8 mouse cellular contexts compared by ENCODE assay signal in the genomic region with DNA sequence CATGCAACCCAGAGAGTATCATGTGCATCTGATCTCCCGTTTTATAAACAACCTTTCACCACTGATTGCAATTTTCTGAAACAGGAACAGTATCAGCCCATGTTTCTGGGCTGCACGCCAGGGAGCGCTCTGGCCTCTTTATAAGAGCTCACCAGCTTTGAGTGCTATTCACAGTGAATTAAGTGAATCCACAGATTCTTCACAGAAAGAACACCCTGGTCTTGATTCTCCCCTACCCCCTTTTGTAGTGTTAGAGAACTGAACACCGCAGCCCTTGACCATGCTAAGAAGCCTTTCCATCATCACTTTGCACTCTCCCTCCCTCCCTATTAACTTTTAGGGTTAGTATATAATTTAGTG. TPM values are rescaled to one million over a fixed set of nuclear protein-coding genes. Genes with fewer than 3 reads are reported as not detected.
DNase-seq lines count a peak whose midpoint lies in the region; ATAC-seq and TF ChIP-seq lines count a peak whose summit lies in the region.

No protein-coding gene starts in this region.

- peak; percentile 91 for DNase-seq in NIH3T3 (ENCODE audit: low read depth)
- no peak for DNase-seq in forebrain, postnatal 0 days
- DNase-seq in left cerebral cortex, adult 2 months (ENCODE audit: extremely low spot score in 1 of 2, low spot score in 2 of 2), result peak; percentile 33 to 59
- no peak for DNase-seq in c-Kit-positive CD71-positive TER-119-positive erythroid progenitor cells, embryonic 14.5 days (ENCODE audit: low spot score)

- TF ChIP-seq CTCF in forebrain, postnatal 0 days (IDR thresholded peaks at IDR 0.05; ENCODE audit: low read depth), result no peak
- no peak; the same call in 1 of the 2 replicates for TF ChIP-seq CTCF in left cerebral cortex, adult 2 months (IDR thresholded peaks at IDR 0.05)
- TF ChIP-seq CTCF in small intestine, adult 2 months (IDR thresholded peaks at IDR 0.05; ENCODE audit: extremely low read depth, insufficient read length, insufficient replicate concordance, low read depth, low read length), result peak; percentile 38; the same call in 1 of the 2 replicates

- peak overlapping the region; percentile 64; the same call in 1 of the 2 replicates for H3K27ac ChIP-seq in forebrain, postnatal 0 days (ENCODE audit: low read depth, low read length)
- H3K27ac ChIP-seq in hindbrain, embryonic 16.5 days (ENCODE audit: low read depth, low read length), result 0 out of 2 replicates have a peak overlapping the region, but pooled peaks have one; percentile 48
- peak overlapping the region; percentile 76 for H3K27ac ChIP-seq in left cerebral cortex, adult 2 months
- peak overlapping the region; percentile 83 for H3K27ac ChIP-seq in small intestine, adult 2 months (ENCODE audit: insufficient read depth, low read depth, low read length)

- H3K4me2 ChIP-seq in forebrain, postnatal 0 days (ENCODE audit: low read depth), result peak overlapping the region; percentile 58
- peak overlapping the region; percentile 53 for H3K4me2 ChIP-seq in hindbrain, embryonic 16.5 days (ENCODE audit: low read length)

- ATAC-seq in cerebellum, adult (ENCODE audit: insufficient number of reproducible peaks, low FRiP score, low TSS enrichment), result peak; percentile 65
- ATAC-seq in forebrain, postnatal 0 days, result peak; percentile 87
- peak; percentile 91; the same call in 1 of the 2 replicates for ATAC-seq in hindbrain, embryonic 16.5 days
- peak; percentile 75 for ATAC-seq in megakaryocyte progenitor cell, adult 5-6 weeks (replicated peaks; ENCODE audit: poor library complexity)

- intact Hi-C loops in left cerebral cortex, adult 2 months (cut with DNase I), result loop anchor here (2.0 kb wide), 1 partner anchor 89 kb away; no protein-coding TSS in a partner anchor

- WGBS in forebrain, postnatal 0 days, result 6% methylated on average over 4 of the region's 4 CpGs
- 24% methylated on average over 4 of the region's 4 CpGs for WGBS in hindbrain, embryonic 16.5 days
- WGBS in small intestine, adult 2 months, result 16% methylated on average over 4 of the region's 4 CpGs

- H3K27me3 ChIP-seq in forebrain, postnatal 0 days (ENCODE audit: insufficient read depth, low read length), result no peaks in the 10 kb centered on the region
- no peaks in the 10 kb centered on the region for H3K27me3 ChIP-seq in hindbrain, embryonic 16.5 days (replicated peaks; ENCODE audit: control insufficient read depth, insufficient read depth, low read length)
- H3K27me3 ChIP-seq in small intestine, adult 2 months (ENCODE audit: control insufficient read depth, insufficient read depth, low read length), result no peaks in the 10 kb centered on the region

- no peaks in the 10 kb centered on the region for H3K36me3 ChIP-seq in forebrain, postnatal 0 days (ENCODE audit: insufficient read depth)
- no peaks in the 10 kb centered on the region for H3K36me3 ChIP-seq in hindbrain, embryonic 16.5 days (ENCODE audit: control insufficient read depth, insufficient read depth, low read length)
- H3K36me3 ChIP-seq in small intestine, adult 2 months (ENCODE audit: control insufficient read depth, insufficient read depth, low read length), result no peaks in the 10 kb centered on the region

- H3K4me1 ChIP-seq in forebrain, postnatal 0 days (ENCODE audit: insufficient read depth), result 0 out of 2 replicates have a peak, but pooled peaks cover 3% of the 10 kb centered on the region
- H3K4me1 ChIP-seq in hindbrain, embryonic 16.5 days (ENCODE audit: control insufficient read depth, insufficient read depth, low read depth, low read length), result no peaks in the 10 kb centered on the region
- H3K4me1 ChIP-seq in small intestine, adult 2 months (ENCODE audit: control insufficient read depth, insufficient read depth, insufficient read length, low read length), result no peaks in the 10 kb centered on the region

- no peak overlapping the region for H3K9ac ChIP-seq in forebrain, postnatal 0 days
- H3K9ac ChIP-seq in hindbrain, embryonic 16.5 days (ENCODE audit: low read depth, low read length), result no peak overlapping the region

- no peaks in the 10 kb centered on the region for H3K9me3 ChIP-seq in forebrain, postnatal 0 days (ENCODE audit: low read length)
- H3K9me3 ChIP-seq in hindbrain, embryonic 16.5 days (ENCODE audit: control insufficient read depth, low read length), result no peaks in the 10 kb centered on the region

- peak overlapping the region; percentile 37 for H3K4me3 ChIP-seq in forebrain, postnatal 0 days (ENCODE audit: low read depth, low read length)
- H3K4me3 ChIP-seq in hindbrain, embryonic 16.5 days (ENCODE audit: low read length), result peak overlapping the region; percentile 43
- H3K4me3 ChIP-seq in left cerebral cortex, adult 2 months, result peak overlapping the region; percentile 31; the same call in 1 of the 2 replicates
- no peak overlapping the region for H3K4me3 ChIP-seq in small intestine, adult 2 months (ENCODE audit: low read depth, low read length)

- TF ChIP-seq POLR2A in small intestine, adult 2 months (IDR thresholded peaks at IDR 0.05; ENCODE audit: low read depth, low read length), result no peak

RNA-seq across cellular contexts. Expression of a gene that starts 0.4 kb away (rescaled TPM):
- 9.5 and 9.7 TPM in 2 replicates for total RNA-seq in forebrain, postnatal 0 days (2014; rRNA removed)
- polyA plus RNA-seq in forebrain, postnatal 0 days (2015; fragmentation: Nextera tagmentation; extraction: Ambion mirVana), result 6.8 and 8.3 TPM in 2 replicates
- 10.5 and 14.1 TPM in 2 replicates for polyA plus RNA-seq in hindbrain, embryonic 16.5 days (2015; fragmentation: Nextera tagmentation; extraction: Ambion mirVana)
- total RNA-seq in left cerebral cortex, adult 2 months (2021), result 10 to 100 TPM; 27.1 to 29.6 TPM
- 3.0 and 7.1 TPM in 2 replicates for total RNA-seq in megakaryocyte progenitor cell, adult 5-6 weeks (2015)
- total RNA-seq in megakaryocyte progenitor cell, adult 5-6 weeks (2017), result 6.9 and 7.8 TPM in 2 replicates
- 0.76 and 2.4 TPM in 2 replicates for polyA plus RNA-seq in small intestine, adult 2 months (2012; rRNA removed)

RNA-seq across cellular contexts. Expression of a gene that starts 38.3 kb away (rescaled TPM):
- 9.0 and 9.3 TPM in 2 replicates for total RNA-seq in forebrain, postnatal 0 days (2014; rRNA removed)
- 7.2 and 7.5 TPM in 2 replicates for polyA plus RNA-seq in forebrain, postnatal 0 days (2015; fragmentation: Nextera tagmentation; extraction: Ambion mirVana)
- polyA plus RNA-seq in hindbrain, embryonic 16.5 days (2015; fragmentation: Nextera tagmentation; extraction: Ambion mirVana), result 6.8 and 8.8 TPM in 2 replicates
- total RNA-seq in left cerebral cortex, adult 2 months (2021), result 10 to 100 TPM; 13.7 to 14.6 TPM
- total RNA-seq in megakaryocyte progenitor cell, adult 5-6 weeks (2015), result 2.4 and 3.1 TPM in 2 replicates
- total RNA-seq in megakaryocyte progenitor cell, adult 5-6 weeks (2017), result 2.5 and 2.8 TPM in 2 replicates
- polyA plus RNA-seq in small intestine, adult 2 months (2012; rRNA removed), result 5.3 and 11.3 TPM in 2 replicates

Comparison
In these comparisons a context has a peak if more than half of its experiments do, and no peak if none do; other contexts are left out.
1. DNase-seq: peak in NIH3T3 (single experiment) and left cerebral cortex, adult 2 months (2 of 2); none in forebrain, postnatal 0 days (single experiment) and c-Kit-positive CD71-positive TER-119-positive erythroid progenitor cells, embryonic 14.5 days (single experiment).
2. Peak in every context shown above with its lines, with median percentiles within 50 percentile points of each other: ATAC-seq and H3K27ac ChIP-seq.